Mouse (Mus musculus) lung, embryonic 15.5 days (tissue): ENCODE data around the gene Fndc3b. TPM values are rescaled to one million over a fixed set of nuclear protein-coding genes. Genes with fewer than 3 reads are reported as not detected.

Source experiments
- microRNA-seq: library from miRNA; unstranded; fragments of <30 nt; microRNA quantifications from one replicate; pipeline ENCODE4, GENCODE M21; 2016
- polyA plus RNA-seq: library from polyadenylated mRNA; unstranded; fragments of >200 nt; fragmentation: Nextera tagmentation; extraction: Ambion mirVana; gene quantifications from 2 replicates; pipeline ENCODE4 v1.2.1, GENCODE M21; 2015

Gene Fndc3b
- polyA plus RNA-seq, 1 experiment from 2014 or later: 35.7 TPM

Small RNA genes within 50 kb of the gene (microRNA-seq; reads per million reads assigned to microRNA genes)
- not detected for gene Mir3092

Other genes with a start within 250 kb of the Fndc3b start
- 0.39 and 0.87 TPM in 2 replicates for gene Tmem212, start 185.1 kb upstream of the Fndc3b start, polyA plus RNA-seq
- 6.4 and 9.0 TPM in 2 replicates for gene Pld1, start 227.4 kb upstream of the Fndc3b start, polyA plus RNA-seq